Mouse (Mus musculus) forebrain, embryonic 14.5 days (tissue): ENCODE results near the gene Best3. TPM values are rescaled to one million over a fixed set of nuclear protein-coding genes. Genes with fewer than 3 reads are reported as not detected.

Source experiments
- ATAC-seq: fragments of 200-750 bp; cut with Nextera tagmentation; 2 replicates; pipeline ENCODE4 v1.8.0; 2017; ENCODE audit warnings: mild to moderate bottlenecking, moderate library complexity
- DNase-seq: peaks from one replicate; pipeline ENCODE4 v3.0.0-alpha.2; 2015; ENCODE audit warnings: low spot score
- H3K27ac ChIP-seq: fragments of 300-500 bp; sonication (generic); 2 replicates; pipeline ENCODE4 v1.5.1; 2014; ENCODE audit warnings: low read depth, mild to moderate bottlenecking, control low read depth, low read length, moderate library complexity
- H3K27me3 ChIP-seq: fragments of 300-500 bp; sonication (generic); replicated peaks from 2 replicates; pipeline ENCODE4 v1.6.1; 2014; ENCODE audit warnings: low read length, control low read depth, mixed read lengths; ENCODE audit not compliant: control insufficient read depth, insufficient read depth
- H3K36me3 ChIP-seq: fragments of 300-500 bp; sonication (generic); 2 replicates; pipeline ENCODE4 v1.6.1; 2014; ENCODE audit warnings: low read length, control low read depth; ENCODE audit not compliant: control insufficient read depth, insufficient read depth
- H3K4me1 ChIP-seq: fragments of 300-500 bp; sonication (generic); 2 replicates; pipeline ENCODE4 v1.6.1; 2014; ENCODE audit warnings: antibody characterized with exemption, low read length, control low read depth; ENCODE audit not compliant: control insufficient read depth, insufficient read depth
- H3K4me2 ChIP-seq: fragments of 300-500 bp; sonication (generic); 2 replicates; pipeline ENCODE4 v1.6.1; 2014; ENCODE audit warnings: mild to moderate bottlenecking, control low read depth, low read length
- H3K4me3 ChIP-seq: fragments of 300-500 bp; sonication (generic); 2 replicates; pipeline ENCODE4 v1.5.1; 2014; ENCODE audit warnings: low read depth, low read length, control low read depth
- H3K9ac ChIP-seq: fragments of 300-500 bp; sonication (generic); 2 replicates; pipeline ENCODE4 v1.6.1; 2014; ENCODE audit warnings: mild to moderate bottlenecking, low read length, control low read depth, moderate library complexity
- H3K9me3 ChIP-seq: fragments of 300-500 bp; sonication (generic); replicated peaks from 2 replicates; pipeline ENCODE4 v1.6.1; 2016; ENCODE audit warnings: low read length, control low read depth, mixed read lengths; ENCODE audit not compliant: control insufficient read depth
- WGBS: fragments of 180-500 bp; shearing (Covaris S2); extraction: QIAGEN DNeasy Blood & Tissue Kit; methylation state at CpG from one replicate; pipeline ENCODE4 v1.1.7; 2014; 5-methylcytosine and 5-hydroxymethylcytosine counted together
- polyA plus RNA-seq: library from polyadenylated mRNA; unstranded; fragments of >200 nt; fragmentation: Nextera tagmentation; extraction: Ambion mirVana; gene quantifications from 2 replicates; pipeline ENCODE4 v1.2.1, GENCODE M21; 2014

The Best3 gene
- polyA plus RNA-seq, 1 experiment from 2014 or later: not detected

- H3K4me1 ChIP-seq: no peaks in the 10 kb centered on the region
- no peaks in the 10 kb centered on the region for H3K36me3 ChIP-seq
- H3K9ac ChIP-seq: no peak overlapping the region
- no peak for DNase-seq
- no peak overlapping the region for H3K4me3 ChIP-seq
- no peak overlapping the region for H3K27ac ChIP-seq
- no peaks in the 10 kb centered on the region for H3K27me3 ChIP-seq
- H3K4me2 ChIP-seq: no peak overlapping the region
- no peak for ATAC-seq
- no peaks in the 10 kb centered on the region for H3K9me3 ChIP-seq
- WGBS: 95% methylated on average over 6 of the region's 6 CpGs
Measured at GRCm38 (mm10) chr10:116955191-116955590, 30.9 kb upstream of the Best3 start.

GRCm38 (mm10) chr10:116956483-116957158 lies 29.5 kb upstream of the Best3 start:
- 89% methylated on average over 11 of the region's 11 CpGs for WGBS

GRCm38 (mm10) chr10:116957867-116958551 lies 28.1 kb upstream of the Best3 start:
- Histone ChIP-seq H3K4me2 (no peak overlapping the region), H3K27me3 (no peaks in the 10 kb centered on the region), H3K4me3 (no peak overlapping the region), H3K9me3 (no peaks in the 10 kb centered on the region), H3K4me1 (no peaks in the 10 kb centered on the region), H3K36me3 (no peaks in the 10 kb centered on the region), H3K9ac (no peak overlapping the region), H3K27ac (no peak overlapping the region)
- 62% methylated on average over 5 of the region's 5 CpGs for WGBS
- ATAC-seq (no peak), DNase-seq (no peak)

More at GRCm38 (mm10) chr10:116956483-116957158, 29.5 kb upstream of the Best3 start:
- no peaks in the 10 kb centered on the region for H3K36me3 ChIP-seq
- no peaks in the 10 kb centered on the region for H3K4me1 ChIP-seq
- H3K27me3 ChIP-seq: no peaks in the 10 kb centered on the region
- no peak overlapping the region for H3K27ac ChIP-seq
- DNase-seq (no peak), ATAC-seq (no peak)
- H3K9ac ChIP-seq: no peak overlapping the region
- no peak overlapping the region for H3K4me2 ChIP-seq
- H3K4me3 ChIP-seq: no peak overlapping the region
- H3K9me3 ChIP-seq: no peaks in the 10 kb centered on the region

GRCm38 (mm10) chr10:116962152-116962551 lies 24.0 kb upstream of the Best3 start:
- H3K27ac ChIP-seq: no peak overlapping the region
- no peak overlapping the region for H3K4me3 ChIP-seq
- 84% methylated on average over 14 of the region's 14 CpGs for WGBS
- ATAC-seq (no peak), DNase-seq (no peak)
- H3K36me3 ChIP-seq: no peaks in the 10 kb centered on the region
- no peaks in the 10 kb centered on the region for H3K4me1 ChIP-seq
- no peak overlapping the region for H3K4me2 ChIP-seq
- no peak overlapping the region for H3K9ac ChIP-seq
- no peaks in the 10 kb centered on the region for H3K27me3 ChIP-seq
- no peaks in the 10 kb centered on the region for H3K9me3 ChIP-seq

GRCm38 (mm10) chr10:116962803-116963202 lies 23.3 kb upstream of the Best3 start:
- DNase-seq (no peak), ATAC-seq (no peak)
- Histone ChIP-seq H3K27me3 (no peaks in the 10 kb centered on the region), H3K27ac (no peak overlapping the region), H3K4me2 (no peak overlapping the region), H3K36me3 (no peaks in the 10 kb centered on the region), H3K9ac (no peak overlapping the region), H3K4me1 (no peaks in the 10 kb centered on the region), H3K4me3 (no peak overlapping the region), H3K9me3 (no peaks in the 10 kb centered on the region)
- WGBS: 61% methylated on average over 17 of the region's 17 CpGs

GRCm38 (mm10) chr10:116964084-116964483 lies 22.0 kb upstream of the Best3 start:
- Histone ChIP-seq H3K9me3 (no peaks in the 10 kb centered on the region), H3K9ac (no peak overlapping the region), H3K4me3 (no peak overlapping the region), H3K27me3 (no peaks in the 10 kb centered on the region), H3K4me2 (no peak overlapping the region), H3K27ac (no peak overlapping the region), H3K4me1 (no peaks in the 10 kb centered on the region), H3K36me3 (no peaks in the 10 kb centered on the region)
- no peak for DNase-seq
- WGBS: 86% methylated on average over 11 of the region's 11 CpGs
- ATAC-seq: no peak

- Histone ChIP-seq H3K4me1 (no peaks in the 10 kb centered on the region), H3K4me3 (no peak overlapping the region), H3K27me3 (no peaks in the 10 kb centered on the region), H3K9ac (no peak overlapping the region), H3K4me2 (no peak overlapping the region), H3K27ac (no peak overlapping the region), H3K36me3 (no peaks in the 10 kb centered on the region), H3K9me3 (no peaks in the 10 kb centered on the region)
- ATAC-seq: no peak
- WGBS: 87% methylated on average over 4 of the region's 4 CpGs
- no peak for DNase-seq
Measured at GRCm38 (mm10) chr10:116964571-116964970, 21.5 kb upstream of the Best3 start.

GRCm38 (mm10) chr10:116965297-116965696 lies 20.8 kb upstream of the Best3 start:
- Histone ChIP-seq H3K36me3 (no peaks in the 10 kb centered on the region), H3K9ac (no peak overlapping the region), H3K4me3 (no peak overlapping the region), H3K4me1 (no peaks in the 10 kb centered on the region), H3K9me3 (no peaks in the 10 kb centered on the region), H3K4me2 (no peak overlapping the region), H3K27me3 (no peaks in the 10 kb centered on the region), H3K27ac (no peak overlapping the region)
- 85% methylated on average over 5 of the region's 5 CpGs for WGBS
- no peak for DNase-seq
- ATAC-seq: no peak

- no peak overlapping the region for H3K9ac ChIP-seq
- ATAC-seq: no peak
- no peak overlapping the region for H3K4me3 ChIP-seq
- DNase-seq: no peak
- H3K27me3 ChIP-seq: no peaks in the 10 kb centered on the region
- H3K36me3 ChIP-seq: no peaks in the 10 kb centered on the region
- H3K27ac ChIP-seq: no peak overlapping the region
- no peak overlapping the region for H3K4me2 ChIP-seq
- 81% methylated on average over 6 of the region's 6 CpGs for WGBS
- no peaks in the 10 kb centered on the region for H3K4me1 ChIP-seq
- H3K9me3 ChIP-seq: no peaks in the 10 kb centered on the region
Measured at GRCm38 (mm10) chr10:116966065-116966464, 20.0 kb upstream of the Best3 start.
